Mouse (Mus musculus) bone marrow, adult 2 months (tissue): Measurements from ENCODE around the gene Hcrtr1. TPM values are rescaled to one million over a fixed set of nuclear protein-coding genes. Genes with fewer than 3 reads are reported as not detected.
A peak's percentile ranks its signal among the peaks of the same experiment; 100 is the strongest.

Experiments used
- H3K27ac ChIP-seq: fragments of 200-500 bp; 2 replicates; pipeline ENCODE4 v1.5.1; 2012; ENCODE audit warnings: low read depth, mild to moderate bottlenecking, control low read depth, inconsistent platforms, low read length; ENCODE audit not compliant: control insufficient read depth, poor library complexity, insufficient read depth
- H3K4me1 ChIP-seq: fragments of 200-500 bp; 2 replicates; pipeline ENCODE4 v1.6.1; 2011; ENCODE audit warnings: low read length; ENCODE audit not compliant: control insufficient read depth, insufficient read depth
- H3K4me3 ChIP-seq: fragments of 200-500 bp; replicated peaks from 2 replicates; pipeline ENCODE3; 2011; ENCODE audit warnings: mild to moderate bottlenecking, low read depth, low read length, control low read depth; ENCODE audit not compliant: control insufficient read depth
- CTCF ChIP-seq: fragments of 200-500 bp; IDR thresholded peaks from 2 replicates; pipeline ENCODE4 v1.5.1; 2011; ENCODE audit warnings: low read length, control low read depth; ENCODE audit not compliant: control insufficient read depth, insufficient read depth
- POLR2A ChIP-seq: fragments of 200-500 bp; IDR thresholded peaks from 2 replicates; pipeline ENCODE4 v1.6.1; 2011; ENCODE audit warnings: low read depth, mild to moderate bottlenecking, control low read depth, low read length, borderline replicate concordance; ENCODE audit not compliant: control insufficient read depth
- WGBS: fragments of 180-500 bp; shearing (Covaris S2); methylation state at CpG from one replicate; pipeline ENCODE4 v1.1.7; 2018; 5-methylcytosine and 5-hydroxymethylcytosine counted together
- polyA plus RNA-seq: library from polyadenylated mRNA; stranded (reverse); fragments of >200 nt; gene quantifications from 2 replicates; pipeline ENCODE4 v1.2.4, GENCODE M21; 2011; ENCODE audit warnings: low replicate concordance; ENCODE audit not compliant: missing spikeins, insufficient read depth, insufficient read length

The Hcrtr1 gene
- polyA plus RNA-seq, 1 experiment, result not detected

- no peak overlapping the region for H3K4me3 ChIP-seq
- TF ChIP-seq CTCF, result no peak
- WGBS, result 30% methylated on average over 3 of the region's 3 CpGs
- H3K4me1 ChIP-seq, result peaks cover 4% of the 10 kb centered on the region; the same call in 1 of the 2 replicates
- no peak overlapping the region for H3K27ac ChIP-seq
Measured at GRCm38 (mm10) chr4:130108929-130109328, 30.2 kb downstream of the Hcrtr1 start.

DNA sequence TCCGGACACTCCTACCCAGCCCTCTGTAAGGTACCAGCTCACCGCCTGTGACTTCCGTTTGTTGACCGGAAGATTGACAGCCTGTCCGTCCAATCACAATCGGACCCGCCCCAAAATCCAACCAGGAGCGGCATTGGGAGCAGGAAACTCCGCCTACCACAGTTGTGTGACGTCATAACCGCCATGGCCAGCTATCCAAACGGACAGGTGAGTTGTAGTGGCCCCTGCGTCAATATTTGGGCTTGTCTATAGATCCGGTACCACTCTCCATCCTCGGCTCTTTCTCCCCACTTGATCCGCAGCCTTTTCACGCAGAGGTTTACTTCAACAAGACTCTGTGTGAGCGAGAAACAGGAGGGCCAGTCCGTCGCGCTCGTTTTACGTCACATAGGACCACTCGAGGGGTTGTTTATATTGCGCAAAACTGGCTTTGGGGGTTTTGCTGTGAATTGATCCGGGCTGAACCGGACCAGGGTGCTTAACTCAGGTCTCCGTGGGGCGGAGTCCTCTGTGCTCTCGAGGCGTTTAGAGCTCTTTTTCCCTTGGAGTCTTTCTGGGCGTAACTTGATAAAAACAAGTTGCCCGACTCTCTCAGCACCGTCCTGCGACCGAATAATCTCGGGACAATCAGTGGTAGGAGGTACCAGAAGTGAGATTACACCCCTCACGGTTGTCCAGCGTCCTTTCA is 31.6 kb downstream of the Hcrtr1 start:
- no peak for TF ChIP-seq CTCF
- TF ChIP-seq POLR2A, result no peak
- under 1% methylated on average over 39 of the region's 39 CpGs for WGBS
- H3K4me1 ChIP-seq, result peaks cover 1% of the 10 kb centered on the region; the same call in 1 of the 2 replicates

GRCm38 (mm10) chr4:130107065-130107443 is 32.1 kb downstream of the Hcrtr1 start:
- H3K27ac ChIP-seq, result peak overlapping the region; percentile 12
- WGBS, result 13% methylated on average over 14 of the region's 14 CpGs
- peaks cover 1% of the 10 kb centered on the region; the same call in 1 of the 2 replicates for H3K4me1 ChIP-seq
- no peak for TF ChIP-seq CTCF
- no peak for TF ChIP-seq POLR2A
- H3K4me3 ChIP-seq, result peak overlapping the region; percentile 82

More for the DNA sequence above, 31.6 kb downstream of the Hcrtr1 start:
- peak overlapping the region; percentile 73 for H3K27ac ChIP-seq
- H3K4me3 ChIP-seq, result peak overlapping the region; percentile 82

- H3K4me1 ChIP-seq, result no peaks in the 10 kb centered on the region; the same call in 1 of the 2 replicates
- TF ChIP-seq POLR2A (no peak), CTCF (no peak)
- WGBS, result 46% methylated on average over 4 of the region's 4 CpGs
Measured at GRCm38 (mm10) chr4:130104584-130104983, 34.6 kb downstream of the Hcrtr1 start.

GRCm38 (mm10) chr4:130103632-130104031 is 35.5 kb downstream of the Hcrtr1 start:
- no peaks in the 10 kb centered on the region; the same call in 1 of the 2 replicates for H3K4me1 ChIP-seq
- WGBS, result 83% methylated on average over 12 of the region's 12 CpGs
- no peak overlapping the region for H3K27ac ChIP-seq
- TF ChIP-seq POLR2A (no peak), CTCF (peak; percentile 48)
- no peak overlapping the region for H3K4me3 ChIP-seq

More at GRCm38 (mm10) chr4:130104584-130104983, 34.6 kb downstream of the Hcrtr1 start:
- H3K27ac ChIP-seq, result no peak overlapping the region
- H3K4me3 ChIP-seq, result no peak overlapping the region

DNA sequence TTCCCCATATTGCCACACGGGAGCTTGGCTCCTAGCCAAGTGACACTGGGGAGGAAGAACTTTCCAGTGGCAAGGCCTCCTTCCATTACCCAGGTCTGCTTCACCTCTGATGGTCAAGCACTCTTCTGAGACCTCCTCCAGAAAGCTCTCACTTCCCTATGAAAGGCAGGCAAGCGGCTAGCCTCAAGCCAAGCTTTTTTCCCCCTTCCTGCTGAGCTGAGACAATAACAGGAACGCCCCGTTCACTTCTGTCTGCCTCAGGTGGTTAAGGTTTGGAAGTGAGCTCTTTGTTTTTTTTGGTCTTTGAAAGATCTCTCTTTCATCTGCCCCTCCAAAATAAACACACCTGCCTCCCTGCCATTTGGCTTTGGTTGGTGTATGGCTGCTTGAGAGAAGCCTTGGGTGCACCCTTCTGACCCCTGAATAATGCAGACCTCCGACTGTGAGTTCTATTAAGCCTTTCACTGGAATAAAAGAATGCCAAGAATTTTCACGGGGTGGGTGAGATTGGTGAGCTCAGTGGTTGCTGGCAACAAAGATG is 37.0 kb downstream of the Hcrtr1 start, which contains the start of gene Pef1:
TSS of gene Pef1 (plus strand) at position 448 of the 541 bp plus-strand sequence.
- TF ChIP-seq CTCF (no peak), POLR2A (no peak)
- Histone ChIP-seq H3K4me3 (no peak within 1 kb of the TSS), H3K4me1 (no peaks in the 10 kb centered on the region; the same call in 1 of the 2 replicates), H3K27ac (no peak within 1 kb of the TSS)
- WGBS, result 25% methylated on average over 6 of the region's 6 CpGs

- no peaks in the 10 kb centered on the region; the same call in 1 of the 2 replicates for H3K4me1 ChIP-seq
- WGBS, result 44% methylated on average over 8 of the region's 8 CpGs
- TF ChIP-seq CTCF, result no peak
- TF ChIP-seq POLR2A, result no peak
- H3K4me3 ChIP-seq, result no peak overlapping the region
- H3K27ac ChIP-seq, result no peak overlapping the region
Measured at GRCm38 (mm10) chr4:130101183-130101582, 38.0 kb downstream of the Hcrtr1 start.

GRCm38 (mm10) chr4:130095137-130095536 is 44.0 kb downstream of the Hcrtr1 start:
- Histone ChIP-seq H3K4me1 (no peaks in the 10 kb centered on the region), H3K27ac (no peak overlapping the region), H3K4me3 (no peak overlapping the region)
- TF ChIP-seq POLR2A (no peak), CTCF (no peak)
- WGBS, result 82% methylated on average over 3 of the region's 3 CpGs
